Mouse (Mus musculus) CH12.LX (cell line): ENCODE measurements around the gene Rag2. TPM values are rescaled to one million over a fixed set of nuclear protein-coding genes. Genes with fewer than 3 reads are reported as not detected.

ENCODE experiments used
- DNase-seq: peaks from one replicate; pipeline ENCODE4 v3.0.0-alpha.2; 2013; ENCODE audit errors: extremely low read depth
- H3K27ac ChIP-seq: 2 replicates; pipeline ENCODE4 v1.5.1; 2012; ENCODE audit warnings: low read depth, mild to moderate bottlenecking, control low read depth, moderate library complexity; ENCODE audit not compliant: insufficient read depth
- H3K27me3 ChIP-seq: replicated peaks from 2 replicates; pipeline ENCODE3; 2012; ENCODE audit warnings: inconsistent platforms
- H3K36me3 ChIP-seq, 2 experiments: replicated peaks in 1 of 2; 2 replicates each; pipeline versions ENCODE3 to v1.6.1; 2012; ENCODE audit warnings: inconsistent platforms in 1 of 2, low read length in 1 of 2, mild to moderate bottlenecking in 1 of 2, mixed read lengths in 1 of 2, moderate library complexity in 1 of 2; ENCODE audit not compliant: control insufficient read depth in 1 of 2, insufficient read depth in 1 of 2
- H3K4me1 ChIP-seq, 2 experiments: 2 replicates each; pipeline ENCODE4 v1.6.1; 2012; ENCODE audit warnings: inconsistent platforms in 1 of 2, moderate library complexity in 1 of 2; ENCODE audit not compliant: insufficient read depth in 2 of 2, control insufficient read depth in 1 of 2
- H3K4me2 ChIP-seq: 2 replicates; pipeline ENCODE4 v1.6.1; 2012; ENCODE audit warnings: low read depth, mild to moderate bottlenecking, control low read depth; ENCODE audit not compliant: poor library complexity, insufficient read depth, severe bottlenecking
- H3K4me3 ChIP-seq, 3 experiments: fragments of 150-350 bp in 1 of 3; sonication (generic) in 1 of 3; replicated peaks in 1 of 3; 2 replicates each; pipeline versions ENCODE3 to v1.5.1; 2011 to 2012; ENCODE audit warnings: low read depth in 2 of 3, low read length in 2 of 3, mild to moderate bottlenecking in 2 of 3, moderate library complexity in 2 of 3, control low read depth in 1 of 3, improper control_type of control experiment in 1 of 3, inconsistent platforms in 1 of 3, mixed read lengths in 1 of 3; ENCODE audit not compliant: poor library complexity in 1 of 3
- H3K79me2 ChIP-seq: replicated peaks from 2 replicates; pipeline ENCODE4 v1.6.1; 2012; ENCODE audit warnings: mild to moderate bottlenecking, moderate library complexity; ENCODE audit not compliant: control insufficient read depth, poor library complexity, insufficient read depth, severe bottlenecking; ENCODE audit errors: extremely low read depth
- H3K9ac ChIP-seq: 2 replicates; pipeline ENCODE4 v1.6.1; 2012; ENCODE audit warnings: low read depth, mild to moderate bottlenecking, control low read depth, moderate library complexity; ENCODE audit not compliant: insufficient read depth
- H3K9me3 ChIP-seq: replicated peaks from 2 replicates; pipeline ENCODE3; 2012; ENCODE audit warnings: low read length, inconsistent platforms, mixed read lengths
- CHD1 ChIP-seq: IDR thresholded peaks from 2 replicates; pipeline ENCODE4 v1.6.1; 2012; ENCODE audit warnings: low read depth, low read length, improper control_type of control experiment, inconsistent platforms
- CHD2 ChIP-seq: IDR thresholded peaks from 2 replicates; pipeline ENCODE4 v1.6.1; 2011; ENCODE audit warnings: low read length, improper control_type of control experiment
- ELF1 ChIP-seq: IDR thresholded peaks from 2 replicates; pipeline ENCODE4 v1.6.1; 2014; ENCODE audit warnings: low read depth, mild to moderate bottlenecking, inconsistent platforms, low read length, improper control_type of control experiment
- ETS1 ChIP-seq: conservative IDR thresholded peaks from 2 replicates; pipeline ENCODE4 v1.6.1; 2012; ENCODE audit warnings: low read depth, mild to moderate bottlenecking, inconsistent platforms, low read length, improper control_type of control experiment, moderate library complexity
- GABPA ChIP-seq: IDR thresholded peaks from 2 replicates; pipeline ENCODE4 v1.6.1; 2012; ENCODE audit warnings: low read depth, low read length, improper control_type of control experiment, inconsistent platforms; ENCODE audit not compliant: insufficient replicate concordance
- HCFC1 ChIP-seq: IDR thresholded peaks from 2 replicates; pipeline ENCODE4 v1.6.1; 2012; ENCODE audit warnings: low read depth, mild to moderate bottlenecking, inconsistent platforms, low read length, improper control_type of control experiment
- IRF4 ChIP-seq: IDR thresholded peaks from 2 replicates; pipeline ENCODE4 v1.6.1; 2014; ENCODE audit warnings: low read depth, mild to moderate bottlenecking, inconsistent platforms, low read length, improper control_type of control experiment
- JUN ChIP-seq: IDR thresholded peaks from 2 replicates; pipeline ENCODE4 v1.6.1; 2011; ENCODE audit warnings: low read depth, mild to moderate bottlenecking, low read length, improper control_type of control experiment, moderate library complexity; ENCODE audit not compliant: insufficient read depth
- JUND ChIP-seq: conservative IDR thresholded peaks from 2 replicates; pipeline ENCODE4 v1.6.1; 2011; ENCODE audit warnings: low read depth, low read length, improper control_type of control experiment
- KAT2A ChIP-seq: IDR thresholded peaks from 2 replicates; pipeline ENCODE4 v1.6.1; 2012; ENCODE audit warnings: low read length, improper control_type of control experiment, inconsistent platforms; ENCODE audit not compliant: insufficient replicate concordance
- MAFK ChIP-seq: IDR thresholded peaks from 2 replicates; pipeline ENCODE4 v1.6.1; 2011; ENCODE audit warnings: low read length, improper control_type of control experiment; ENCODE audit not compliant: insufficient replicate concordance
- MAZ ChIP-seq: IDR thresholded peaks from 2 replicates; pipeline ENCODE4 v1.6.1; 2012; ENCODE audit warnings: low read depth, mild to moderate bottlenecking, inconsistent platforms, low read length, improper control_type of control experiment, moderate library complexity
- MEF2A ChIP-seq: IDR thresholded peaks from 2 replicates; pipeline ENCODE4 v1.6.1; 2014; ENCODE audit warnings: low read depth, mild to moderate bottlenecking, inconsistent platforms, low read length, improper control_type of control experiment, borderline replicate concordance
- MXI1 ChIP-seq: IDR thresholded peaks from 2 replicates; pipeline ENCODE4 v1.6.1; 2011; ENCODE audit warnings: mild to moderate bottlenecking, low read depth, low read length, improper control_type of control experiment
- NELFE ChIP-seq: IDR thresholded peaks from 2 replicates; pipeline ENCODE4 v1.6.1; 2011; ENCODE audit warnings: low read depth, low read length, improper control_type of control experiment
- NRF1 ChIP-seq: IDR thresholded peaks from 2 replicates; pipeline ENCODE4 v1.6.1; 2014; ENCODE audit warnings: low read depth, mild to moderate bottlenecking, inconsistent platforms, low read length, improper control_type of control experiment, moderate library complexity
- RAD21 ChIP-seq: IDR thresholded peaks from 2 replicates; pipeline ENCODE4 v1.6.1; 2011; ENCODE audit warnings: low read depth, mild to moderate bottlenecking, low read length, improper control_type of control experiment, moderate library complexity
- SIN3A ChIP-seq: IDR thresholded peaks from 2 replicates; pipeline ENCODE4 v1.6.1; 2012; ENCODE audit warnings: low read length, improper control_type of control experiment, inconsistent platforms
- SMC3 ChIP-seq: IDR thresholded peaks from 2 replicates; pipeline ENCODE4 v1.6.1; 2011; ENCODE audit warnings: low read depth, low read length, improper control_type of control experiment
- TCF12 ChIP-seq: IDR thresholded peaks from 2 replicates; pipeline ENCODE4 v1.6.1; 2014; ENCODE audit warnings: low read depth, mild to moderate bottlenecking, inconsistent platforms, low read length, improper control_type of control experiment
- UBTF ChIP-seq: IDR thresholded peaks from 2 replicates; pipeline ENCODE4 v1.6.1; 2012; ENCODE audit warnings: low read depth, mild to moderate bottlenecking, inconsistent platforms, low read length, improper control_type of control experiment, moderate library complexity
- USF2 ChIP-seq: conservative IDR thresholded peaks from 2 replicates; pipeline ENCODE4 v1.6.1; 2011; ENCODE audit warnings: low read depth, low read length, improper control_type of control experiment
- ZMIZ1 ChIP-seq: IDR thresholded peaks from 2 replicates; pipeline ENCODE4 v1.6.1; 2012; ENCODE audit warnings: low read depth, mild to moderate bottlenecking, inconsistent platforms, low read length, improper control_type of control experiment
- ZNF384 ChIP-seq: IDR thresholded peaks from 2 replicates; pipeline ENCODE4 v1.6.1; 2012; ENCODE audit warnings: low read depth, low read length, improper control_type of control experiment, inconsistent platforms
- dilution Hi-C: fragments of 300-500 bp; cut with MboI; formaldehyde crosslinking; loops from 2 replicates; pipeline ENCODE4 v1.14.3; 2020; ENCODE audit warnings: low sequenced_read_pairs; ENCODE audit not compliant: extremely low pct_unique_long_range_greater_than_20kb, extremely low pct_ligation_motif_present
- in situ Hi-C: fragments of 300-500 bp; cut with MboI; formaldehyde crosslinking; loops from 3 replicates; pipeline ENCODE4 v1.14.3; 2019; ENCODE audit warnings: low sequenced_read_pairs, low pct_ligation_motif_present, low pct_unique_long_range_greater_than_20kb, mixed read lengths
- polyA plus RNA-seq: library from polyadenylated mRNA; unstranded; fragments of >175 nt; gene quantifications from 2 replicates; pipeline ENCODE4 v1.2.1, GENCODE M21; 2012; ENCODE audit warnings: low read depth; ENCODE audit not compliant: insufficient read length
- total RNA-seq, 2 experiments: library from RNA; depleted of rRNA; stranded (reverse); fragments of 300-350 nt in 1 of 2; fragments of >200 nt in 1 of 2; gene quantifications; 2 replicates each; pipeline ENCODE4 v1.2.3; 2012 to 2014

Gene Rag2
- total and polyA plus RNA-seq, 3 experiments: not detected

GRCm38 (mm10) chr2:101591356-101591755, 33.2 kb upstream of the Rag2 start:
- no peak overlapping the region for H3K9ac ChIP-seq
- peaks cover 15% of the 10 kb centered on the region for H3K27me3 ChIP-seq
- in situ Hi-C loops (no loop called here), dilution Hi-C loops (no loop called here)
- no peak for TF ChIP-seq USF2
- TF ChIP-seq ZNF384: no peak
- no peak for TF ChIP-seq ELF1
- no peak for TF ChIP-seq GABPA
- TF ChIP-seq JUND: no peak
- no peak for TF ChIP-seq TCF12
- TF ChIP-seq NELFE: no peak
- TF ChIP-seq RAD21: no peak
- no peak for TF ChIP-seq HCFC1
- no peak for TF ChIP-seq ETS1
- no peak for TF ChIP-seq ZMIZ1
- no peak for TF ChIP-seq KAT2A
- no peak for TF ChIP-seq JUN
- TF ChIP-seq SMC3: no peak
- TF ChIP-seq CHD1: no peak
- no peak for TF ChIP-seq MAFK
- no peak for TF ChIP-seq CHD2
- TF ChIP-seq IRF4: no peak
- TF ChIP-seq SIN3A: no peak
- TF ChIP-seq MXI1: no peak
- H3K4me2 ChIP-seq: no peak overlapping the region
- DNase-seq: no peak
- no peaks in the 10 kb centered on the region for H3K9me3 ChIP-seq
- no peaks in the 10 kb centered on the region for H3K4me1 ChIP-seq
- H3K79me2 ChIP-seq: no peaks in the 10 kb centered on the region
- H3K36me3 ChIP-seq: no peaks in the 10 kb centered on the region
- no peak overlapping the region for H3K4me3 ChIP-seq
- H3K27ac ChIP-seq: no peak overlapping the region

- Histone ChIP-seq H3K79me2 (no peaks in the 10 kb centered on the region), H3K4me2 (no peak overlapping the region), H3K9ac (no peak overlapping the region), H3K4me1 (no peaks in the 10 kb centered on the region), H3K4me3 (no peak overlapping the region), H3K36me3 (no peaks in the 10 kb centered on the region), H3K9me3 (no peaks in the 10 kb centered on the region), H3K27ac (no peak overlapping the region), H3K27me3 (peaks cover 15% of the 10 kb centered on the region)
- TF ChIP-seq MEF2A (no peak), SMC3 (no peak), MAZ (no peak), UBTF (no peak), ZMIZ1 (no peak), TCF12 (no peak), NRF1 (no peak), ELF1 (no peak), CHD2 (no peak), JUND (no peak), SIN3A (no peak), JUN (no peak)
- DNase-seq: no peak
- dilution Hi-C loops (no loop called here), in situ Hi-C loops (no loop called here)
Observed at GRCm38 (mm10) chr2:101592023-101592841, 32.3 kb upstream of the Rag2 start.
